Mouse (Mus musculus): ENCODE measurements around the gene Sncg. TPM values are rescaled to one million over a fixed set of nuclear protein-coding genes. Genes with fewer than 3 reads are reported as not detected.

The Sncg gene
- polyA plus RNA-seq, 1 experiment from 2014 or later, result 29.0 TPM

GRCm38 (mm10) chr14:34397871-34398270 is 23.3 kb upstream of the Sncg start:
- ATAC-seq (ENCODE audit: low FRiP score, low TSS enrichment) (no peak), DNase-seq (ENCODE audit: low spot score) (peak; percentile 12)
- TF ChIP-seq CTCF (IDR thresholded peaks at IDR 0.05; ENCODE audit: low read depth), result no peak
- no peak for TF ChIP-seq EP300 (optimal IDR thresholded peaks at IDR 0.05)
- Histone ChIP-seq H3K27ac (replicated peaks) (no peak overlapping the region), H3K27me3 (ENCODE audit: control insufficient read depth, insufficient read depth, low read length) (no peaks in the 10 kb centered on the region), H3K36me3 (ENCODE audit: control insufficient read depth, insufficient read depth, low read length) (peaks cover 4% of the 10 kb centered on the region; the same call in 1 of the 2 replicates), H3K4me1 (replicated peaks; ENCODE audit: control insufficient read depth, insufficient read depth) (no peaks in the 10 kb centered on the region), H3K4me2 (replicated peaks; ENCODE audit: low read depth) (no peak overlapping the region), H3K4me3 (ENCODE audit: low read depth, low read length) (no peak overlapping the region), H3K9me3 (ENCODE audit: control insufficient read depth, low read length) (no peaks in the 10 kb centered on the region), H3K9ac (ENCODE audit: low read length) (no peak overlapping the region)
- 89% methylated on average over 5 of the region's 5 CpGs for WGBS

GRCm38 (mm10) chr14:34393295-34393694 is 18.7 kb upstream of the Sncg start:
- H3K36me3 ChIP-seq (ENCODE audit: control insufficient read depth, insufficient read depth, low read length), result no peaks in the 10 kb centered on the region
- no peak overlapping the region for H3K4me2 ChIP-seq (replicated peaks; ENCODE audit: low read depth)
- TF ChIP-seq EP300 (optimal IDR thresholded peaks at IDR 0.05) (no peak), CTCF (IDR thresholded peaks at IDR 0.05; ENCODE audit: low read depth) (no peak)
- ATAC-seq (ENCODE audit: low FRiP score, low TSS enrichment) (no peak), DNase-seq (ENCODE audit: low spot score) (no peak)
- H3K4me3 ChIP-seq (ENCODE audit: low read depth, low read length), result no peak overlapping the region
- H3K27ac ChIP-seq (replicated peaks), result no peak overlapping the region
- no peaks in the 10 kb centered on the region for H3K27me3 ChIP-seq (ENCODE audit: control insufficient read depth, insufficient read depth, low read length)
- H3K9me3 ChIP-seq (ENCODE audit: control insufficient read depth, low read length), result no peaks in the 10 kb centered on the region
- no peaks in the 10 kb centered on the region for H3K4me1 ChIP-seq (replicated peaks; ENCODE audit: control insufficient read depth, insufficient read depth)
- H3K9ac ChIP-seq (ENCODE audit: low read length), result no peak overlapping the region
- 67% methylated on average over 4 of the region's 4 CpGs for WGBS

GRCm38 (mm10) chr14:34382921-34383704 is 8.5 kb upstream of the Sncg start:
- Histone ChIP-seq H3K36me3 (ENCODE audit: control insufficient read depth, insufficient read depth, low read length) (no peaks in the 10 kb centered on the region), H3K4me3 (ENCODE audit: low read depth, low read length) (no peak overlapping the region), H3K27ac (replicated peaks) (no peak overlapping the region), H3K4me2 (replicated peaks; ENCODE audit: low read depth) (no peak overlapping the region), H3K9ac (ENCODE audit: low read length) (no peak overlapping the region), H3K4me1 (replicated peaks; ENCODE audit: control insufficient read depth, insufficient read depth) (no peaks in the 10 kb centered on the region), H3K9me3 (ENCODE audit: control insufficient read depth, low read length) (no peaks in the 10 kb centered on the region), H3K27me3 (ENCODE audit: control insufficient read depth, insufficient read depth, low read length) (no peaks in the 10 kb centered on the region)
- ATAC-seq (ENCODE audit: low FRiP score, low TSS enrichment) (no peak), DNase-seq (ENCODE audit: low spot score) (no peak)
- TF ChIP-seq CTCF (IDR thresholded peaks at IDR 0.05; ENCODE audit: low read depth), result no peak
- no peak for TF ChIP-seq EP300 (optimal IDR thresholded peaks at IDR 0.05)
- 90% methylated on average over 8 of the region's 9 CpGs for WGBS

GRCm38 (mm10) chr14:34378560-34379331 is 4.2 kb upstream of the Sncg start:
- Histone ChIP-seq H3K4me3 (ENCODE audit: low read depth, low read length) (no peak overlapping the region), H3K27me3 (ENCODE audit: control insufficient read depth, insufficient read depth, low read length) (no peaks in the 10 kb centered on the region), H3K36me3 (ENCODE audit: control insufficient read depth, insufficient read depth, low read length) (no peaks in the 10 kb centered on the region), H3K4me1 (replicated peaks; ENCODE audit: control insufficient read depth, insufficient read depth) (no peaks in the 10 kb centered on the region), H3K9ac (ENCODE audit: low read length) (no peak overlapping the region), H3K9me3 (ENCODE audit: control insufficient read depth, low read length) (no peaks in the 10 kb centered on the region), H3K27ac (replicated peaks) (peak overlapping the region; percentile 67), H3K4me2 (replicated peaks; ENCODE audit: low read depth) (no peak overlapping the region)
- TF ChIP-seq EP300 (optimal IDR thresholded peaks at IDR 0.05) (no peak), CTCF (IDR thresholded peaks at IDR 0.05; ENCODE audit: low read depth) (no peak)
- DNase-seq (ENCODE audit: low spot score) (no peak), ATAC-seq (ENCODE audit: low FRiP score, low TSS enrichment) (peak; percentile 42; the same call in 1 of the 2 replicates)
- 35% methylated on average over 11 of the region's 11 CpGs for WGBS

GRCm38 (mm10) chr14:34377121-34377520 is 2.5 kb upstream of the Sncg start:
- H3K4me1 ChIP-seq (replicated peaks; ENCODE audit: control insufficient read depth, insufficient read depth), result no peaks in the 10 kb centered on the region
- H3K4me2 ChIP-seq (replicated peaks; ENCODE audit: low read depth), result peak overlapping the region; percentile 25; the same call in 1 of the 2 replicates
- no peak for TF ChIP-seq CTCF (IDR thresholded peaks at IDR 0.05; ENCODE audit: low read depth)
- H3K36me3 ChIP-seq (ENCODE audit: control insufficient read depth, insufficient read depth, low read length), result no peaks in the 10 kb centered on the region
- H3K9ac ChIP-seq (ENCODE audit: low read length), result no peak overlapping the region
- H3K27me3 ChIP-seq (ENCODE audit: control insufficient read depth, insufficient read depth, low read length), result no peaks in the 10 kb centered on the region
- no peak for ATAC-seq (ENCODE audit: low FRiP score, low TSS enrichment)
- no peak for DNase-seq (ENCODE audit: low spot score)
- H3K9me3 ChIP-seq (ENCODE audit: control insufficient read depth, low read length), result no peaks in the 10 kb centered on the region
- WGBS, result 77% methylated on average over 4 of the region's 4 CpGs
- H3K27ac ChIP-seq (replicated peaks), result no peak overlapping the region
- no peak overlapping the region for H3K4me3 ChIP-seq (ENCODE audit: low read depth, low read length)

- H3K27ac ChIP-seq (replicated peaks), result no peak overlapping the region
- H3K36me3 ChIP-seq (ENCODE audit: control insufficient read depth, insufficient read depth, low read length), result no peaks in the 10 kb centered on the region
- H3K9ac ChIP-seq (ENCODE audit: low read length), result no peak overlapping the region
- H3K9me3 ChIP-seq (ENCODE audit: control insufficient read depth, low read length), result no peaks in the 10 kb centered on the region
- DNase-seq (ENCODE audit: low spot score), result no peak
- peak; percentile 23; the same call in 1 of the 2 replicates for TF ChIP-seq CTCF (IDR thresholded peaks at IDR 0.05; ENCODE audit: low read depth)
- TF ChIP-seq EP300 (optimal IDR thresholded peaks at IDR 0.05), result no peak
- H3K27me3 ChIP-seq (ENCODE audit: control insufficient read depth, insufficient read depth, low read length), result no peaks in the 10 kb centered on the region
- no peak for ATAC-seq (ENCODE audit: low FRiP score, low TSS enrichment)
- 0 out of 2 replicates have a peak overlapping the region, but pooled peaks have one; percentile 2 for H3K4me3 ChIP-seq (ENCODE audit: low read depth, low read length)
- H3K4me2 ChIP-seq (replicated peaks; ENCODE audit: low read depth), result 0 out of 2 replicates have a peak overlapping the region, but pooled peaks have one; percentile 1
- WGBS, result 74% methylated on average over 5 of the region's 5 CpGs
- no peaks in the 10 kb centered on the region for H3K4me1 ChIP-seq (replicated peaks; ENCODE audit: control insufficient read depth, insufficient read depth)
These were observed 1.4 kb upstream of the Sncg start for GRCm38 (mm10) chr14:34375941-34376340.

Measured in stomach, postnatal 0 days (tissue).